Mouse (Mus musculus): ENCODE data around the gene Eps8l1.

- TF ChIP-seq CTCF (IDR thresholded peaks at IDR 0.05; ENCODE audit: low read depth, low read length) = no peak
- no peak for TF ChIP-seq POLR2A (IDR thresholded peaks at IDR 0.05; ENCODE audit: extremely low read depth, insufficient read depth, low read length)
Measured at GRCm38 (mm10) chr7:4502421-4503090, 42.1 kb downstream of the Eps8l1 start.
